Mouse (Mus musculus) megakaryocyte, embryonic 14.5 days (primary cell): Measurements from ENCODE around the gene Tns3.

Source experiments
- FLI1 ChIP-seq: IDR thresholded peaks from 2 replicates; pipeline ENCODE4 v1.6.1; 2012; ENCODE audit warnings: low read length, inconsistent platforms, mixed read lengths
- GATA1 ChIP-seq: IDR thresholded peaks from 3 replicates; pipeline ENCODE4 v1.6.1; 2012; ENCODE audit warnings: mixed read lengths, low read length, inconsistent platforms, borderline replicate concordance

DNA sequence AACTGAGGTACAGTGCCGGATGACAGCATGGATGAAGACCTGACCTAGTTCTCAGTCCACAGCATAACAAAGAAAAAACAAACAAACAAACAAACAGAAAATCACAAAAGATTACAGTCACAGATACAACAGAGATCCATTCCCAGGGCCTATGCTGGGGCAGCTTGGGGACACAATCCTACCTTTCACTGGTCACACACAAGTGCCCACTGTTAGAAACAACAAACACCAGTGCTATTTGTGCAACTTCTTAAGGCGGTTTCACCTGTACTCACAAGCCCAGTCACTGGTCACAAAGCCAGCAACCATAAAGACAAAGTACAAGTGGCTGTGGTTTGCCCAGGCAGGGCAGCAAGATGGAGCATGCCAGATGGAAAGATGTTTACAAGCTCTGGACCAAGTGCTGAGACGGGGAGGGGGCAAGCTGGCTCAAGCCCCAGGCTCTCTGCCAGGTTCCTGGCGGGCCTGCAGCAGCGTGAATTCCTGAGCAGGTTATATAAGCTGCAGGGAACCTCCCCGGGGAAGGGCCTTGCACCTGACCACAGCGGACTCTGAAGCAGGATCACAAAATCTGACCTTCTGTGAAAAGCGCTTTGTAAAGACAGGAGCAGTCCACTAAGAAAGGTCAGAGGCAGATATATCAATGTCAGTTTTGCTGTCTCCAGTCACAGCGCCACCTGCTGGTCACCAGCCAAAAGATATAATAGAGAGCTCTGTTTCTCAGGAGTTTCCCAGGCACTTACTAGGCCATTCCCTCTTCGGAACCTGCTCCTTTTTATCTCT, 140.8 kb downstream of the Tns3 start:
- TF ChIP-seq GATA1 (no peak), FLI1 (no peak)
